Mouse (Mus musculus): Measurements from ENCODE around the gene Epb41l1. TPM values are rescaled to one million over a fixed set of nuclear protein-coding genes. Genes with fewer than 3 reads are reported as not detected.
"Not testable (repeated sequence)": the region's sequence is repeated elsewhere in the genome, so short reads cannot be mapped to it uniquely, and the experiment has no call there.

The Epb41l1 gene
- total RNA-seq, 2 experiments from 2014 or later: 304 to 328 TPM

GRCm38 (mm10) chr2:156515102-156515501 lies 94.4 kb downstream of the Epb41l1 start:
- intact Hi-C loops (cut with DNase I): loop anchor here (5.0 kb wide), 1 partner anchor 138 kb away; no protein-coding TSS in a partner anchor
- no peak for DNase-seq (ENCODE audit: low spot score in 2 of 2)

DNA sequence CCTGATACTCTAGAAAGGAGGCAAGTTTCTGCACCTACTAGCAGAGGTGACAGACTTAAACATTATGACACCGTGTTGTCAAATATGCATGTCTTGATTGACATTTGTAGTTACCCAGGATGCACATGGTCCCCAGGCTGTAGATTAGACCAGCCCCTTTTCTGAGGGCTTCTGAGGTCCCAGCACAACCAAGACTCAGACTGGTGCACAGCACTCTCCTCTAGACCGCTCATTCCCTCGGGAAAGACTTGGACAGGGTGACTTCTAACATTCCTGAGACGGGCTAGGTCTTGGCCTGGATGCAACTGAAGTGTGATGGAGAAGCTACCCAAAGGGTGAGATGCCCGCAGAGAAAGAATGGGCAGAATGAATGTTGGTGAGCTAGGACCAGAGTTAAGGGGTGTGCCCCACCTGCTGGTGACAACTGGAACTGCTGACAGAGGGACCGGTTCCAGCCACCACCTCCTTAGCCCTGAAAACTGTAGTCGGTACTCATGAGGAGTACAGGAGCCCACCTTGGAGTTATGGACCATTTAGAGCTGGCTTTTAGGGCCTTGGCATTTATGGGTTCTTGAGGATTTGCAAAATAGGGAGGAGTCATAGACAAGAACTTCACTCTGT lies 95.0 kb downstream of the Epb41l1 start:
- peak; percentile 88 for DNase-seq (ENCODE audit: low spot score in 2 of 2)
- intact Hi-C loops (cut with DNase I): loop anchor here (5.0 kb wide), 1 partner anchor 138 kb away; no protein-coding TSS in a partner anchor

- DNase-seq (ENCODE audit: low spot score in 2 of 2): not testable (repeated sequence)
- intact Hi-C loops (cut with DNase I): loop anchor here (5.0 kb wide), 1 partner anchor 139 kb away; no protein-coding TSS in a partner anchor
Observed at GRCm38 (mm10) chr2:156516678-156517077, 96.0 kb downstream of the Epb41l1 start.

DNA sequence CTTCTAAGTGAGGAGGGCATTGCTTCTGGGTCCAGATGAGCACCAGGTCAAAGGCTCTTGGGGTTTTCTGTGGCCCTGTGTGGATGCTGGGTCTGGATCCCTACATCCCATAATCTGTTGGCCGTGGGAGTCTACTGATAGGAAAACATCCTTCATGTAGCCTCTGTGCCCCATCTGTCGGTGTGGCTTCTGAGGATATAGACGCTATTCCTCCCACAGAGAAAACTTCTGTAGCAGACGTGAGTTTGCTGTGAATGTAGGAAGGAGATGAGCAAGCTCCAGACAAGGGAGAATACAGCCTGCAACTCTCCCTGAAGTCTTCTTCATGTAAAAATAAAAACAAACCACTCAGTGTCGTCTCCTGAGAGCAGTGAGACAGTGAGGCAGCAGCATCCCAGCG lies 97.6 kb downstream of the Epb41l1 start:
- intact Hi-C loops (cut with DNase I): loop anchor here (5.0 kb wide), 1 partner anchor 141 kb away; no protein-coding TSS in a partner anchor

DNA sequence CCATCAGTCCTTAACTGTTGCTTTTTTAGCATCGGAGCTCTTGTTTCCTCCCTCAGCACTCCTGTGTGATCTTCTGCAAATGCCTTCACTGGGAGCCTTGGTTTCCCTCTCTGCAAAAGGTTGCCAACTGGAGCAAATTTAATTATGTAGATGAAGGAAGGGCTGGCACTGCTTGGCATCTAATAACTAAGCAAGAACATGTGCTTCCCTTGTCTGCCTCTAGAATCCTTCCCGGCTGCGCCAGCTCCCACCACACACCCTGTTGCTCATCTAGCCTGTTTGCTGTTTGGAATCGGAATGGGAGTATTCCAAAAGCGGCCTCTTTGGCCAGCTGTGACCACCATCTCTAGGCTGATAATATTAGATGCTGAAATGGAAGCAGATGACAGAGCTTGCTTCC lies 98.9 kb downstream of the Epb41l1 start:
- no peak for DNase-seq (ENCODE audit: low spot score in 2 of 2)
- intact Hi-C loops (cut with DNase I): loop anchor here (5.0 kb wide), 1 partner anchor 142 kb away; no protein-coding TSS in a partner anchor

More for the DNA sequence above, 97.6 kb downstream of the Epb41l1 start:
- DNase-seq (ENCODE audit: low spot score in 2 of 2): no peak

GRCm38 (mm10) chr2:156522994-156523393 lies 102.3 kb downstream of the Epb41l1 start:
- intact Hi-C loops (cut with DNase I): no loop called here
- no peak for DNase-seq (ENCODE audit: low spot score in 2 of 2)

DNA sequence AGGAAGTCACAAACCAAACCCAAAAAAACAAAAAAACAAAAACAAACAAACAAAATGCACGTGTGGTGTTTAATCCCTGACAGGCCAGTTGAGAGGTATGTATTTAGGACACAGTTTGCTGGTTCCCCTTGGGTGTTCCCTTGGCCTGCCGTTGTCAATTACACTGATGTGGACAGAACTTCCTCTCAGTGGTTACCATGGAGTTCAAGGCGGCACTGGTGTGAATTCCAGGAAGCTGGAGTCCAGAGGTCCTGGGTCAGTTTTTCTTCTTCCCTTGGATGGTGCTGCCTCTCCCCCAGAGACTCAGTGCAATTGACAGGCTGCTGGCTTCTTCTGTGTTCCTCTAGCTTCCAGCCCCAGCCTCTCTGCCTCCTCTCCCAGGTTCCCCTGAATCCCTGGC lies 103.4 kb downstream of the Epb41l1 start:
- intact Hi-C loops (cut with DNase I): no loop called here
- no peak for DNase-seq (ENCODE audit: low spot score in 2 of 2)

GRCm38 (mm10) chr2:156529726-156530125 lies 109.0 kb downstream of the Epb41l1 start:
- intact Hi-C loops (cut with DNase I): loop anchor here (2.0 kb wide), 1 partner anchor 175 kb away; no protein-coding TSS in a partner anchor
- DNase-seq (ENCODE audit: low spot score in 2 of 2): peak in 1 of 2 experiments; percentile 34

GRCm38 (mm10) chr2:156533160-156533559 lies 112.5 kb downstream of the Epb41l1 start:
- intact Hi-C loops (cut with DNase I): no loop called here
- DNase-seq (ENCODE audit: low spot score in 2 of 2): no peak

DNA sequence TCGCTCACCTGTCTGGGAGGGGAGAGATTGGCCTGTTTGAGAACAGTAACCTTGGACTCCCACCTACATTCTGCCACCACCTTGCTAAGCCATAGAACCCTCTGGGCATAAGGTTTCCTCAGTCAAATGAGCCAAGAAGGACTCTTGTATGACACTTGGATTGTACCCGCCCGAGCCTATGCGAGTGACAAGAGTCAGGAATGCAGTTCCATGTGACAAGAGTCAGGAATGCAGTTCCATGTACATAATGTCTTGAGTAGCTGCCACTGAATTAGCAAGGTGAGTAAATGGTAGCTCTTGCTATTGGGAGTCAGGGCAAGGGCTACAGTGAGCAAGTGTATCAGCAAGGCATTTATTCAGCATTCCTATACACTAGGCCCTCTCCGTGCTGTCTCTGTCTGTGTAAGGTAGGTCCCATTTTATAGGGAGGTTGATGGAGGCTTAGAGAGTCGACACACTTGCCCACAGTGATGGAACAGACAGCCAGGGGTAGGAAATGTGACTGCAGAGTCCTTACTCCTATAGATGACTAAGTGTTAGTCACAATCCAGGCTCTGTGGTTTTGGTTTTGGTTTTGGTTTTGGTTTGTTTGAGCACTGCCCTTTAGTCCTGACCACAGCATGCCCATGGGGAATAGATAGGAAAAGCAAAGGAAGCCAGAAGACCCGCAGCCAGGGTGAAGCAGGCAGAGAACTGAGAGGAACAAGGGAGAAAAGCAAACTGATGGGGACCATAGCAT lies 118.3 kb downstream of the Epb41l1 start:
- intact Hi-C loops (cut with DNase I): no loop called here

DNA sequence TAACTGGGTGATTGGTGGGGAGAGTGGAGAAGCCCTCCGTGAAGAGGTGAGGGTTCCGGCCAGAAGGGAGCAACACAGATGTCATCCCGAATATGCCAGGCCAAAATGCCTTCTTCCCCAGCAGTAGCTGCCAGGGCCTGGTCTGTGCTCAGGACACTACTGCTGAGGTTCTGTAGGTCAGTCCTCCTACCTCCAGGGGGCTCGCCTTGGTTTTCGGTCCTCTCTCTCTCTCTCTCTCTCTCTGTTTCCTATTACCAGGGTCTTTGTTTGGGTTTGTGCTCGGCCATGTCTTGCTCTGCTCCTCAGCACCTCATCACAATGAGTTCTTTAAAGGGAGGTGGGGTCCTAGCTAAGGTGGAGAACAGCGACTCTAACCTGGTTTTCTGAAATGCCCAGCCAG lies 120.3 kb downstream of the Epb41l1 start:
- DNase-seq (ENCODE audit: low spot score in 2 of 2): no peak
- intact Hi-C loops (cut with DNase I): loop anchor here (10.0 kb wide), 1 partner anchor 314 kb away; the partner anchor contains the start of gene 4930518I15Rik

More for the DNA sequence above, 118.3 kb downstream of the Epb41l1 start:
- no peak for DNase-seq (ENCODE audit: low spot score in 2 of 2)

GRCm38 (mm10) chr2:156542410-156542809 lies 121.7 kb downstream of the Epb41l1 start:
- no peak for DNase-seq (ENCODE audit: low spot score in 2 of 2)
- intact Hi-C loops (cut with DNase I): loop anchor here (10.0 kb wide), 1 partner anchor 312 kb away; the partner anchor contains the start of gene 4930518I15Rik

GRCm38 (mm10) chr2:156543804-156544203 lies 123.1 kb downstream of the Epb41l1 start:
- intact Hi-C loops (cut with DNase I): loop anchor here (10.0 kb wide), 1 partner anchor 311 kb away; the partner anchor contains the start of gene 4930518I15Rik
- no peak for DNase-seq (ENCODE audit: low spot score in 2 of 2)

GRCm38 (mm10) chr2:156547123-156547891 lies 126.6 kb downstream of the Epb41l1 start, which contains the start of gene Aar2:
Gene Aar2 (plus strand): TSS chr2:156547584.
- peak; percentile 62 to 85 for DNase-seq (ENCODE audit: low spot score in 2 of 2)
- intact Hi-C loops (cut with DNase I): loop anchor here (10.0 kb wide), 1 partner anchor 307 kb away; the partner anchor contains the start of gene 4930518I15Rik

DNA sequence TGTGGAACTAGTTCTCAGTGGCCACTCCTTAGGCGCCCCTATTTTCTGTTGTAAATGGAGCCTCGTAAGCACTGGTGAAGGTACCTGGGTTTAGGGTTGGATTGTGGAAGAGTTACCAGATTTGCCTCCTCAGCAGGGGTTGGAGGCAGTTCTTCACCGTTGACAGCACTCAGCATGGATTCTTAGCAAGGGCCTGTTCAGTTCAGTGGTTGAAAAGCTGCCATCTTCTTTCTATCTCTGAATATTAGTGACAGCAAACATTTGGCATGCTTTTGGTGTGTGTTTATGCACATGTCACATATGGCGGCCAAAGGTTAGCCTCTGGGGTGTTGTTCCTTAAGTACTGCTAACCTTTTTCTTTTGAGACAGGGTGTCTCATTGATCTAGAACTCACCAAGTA lies 131.7 kb downstream of the Epb41l1 start:
- no peak for DNase-seq (ENCODE audit: low spot score in 2 of 2)
- intact Hi-C loops (cut with DNase I): no loop called here

DNA sequence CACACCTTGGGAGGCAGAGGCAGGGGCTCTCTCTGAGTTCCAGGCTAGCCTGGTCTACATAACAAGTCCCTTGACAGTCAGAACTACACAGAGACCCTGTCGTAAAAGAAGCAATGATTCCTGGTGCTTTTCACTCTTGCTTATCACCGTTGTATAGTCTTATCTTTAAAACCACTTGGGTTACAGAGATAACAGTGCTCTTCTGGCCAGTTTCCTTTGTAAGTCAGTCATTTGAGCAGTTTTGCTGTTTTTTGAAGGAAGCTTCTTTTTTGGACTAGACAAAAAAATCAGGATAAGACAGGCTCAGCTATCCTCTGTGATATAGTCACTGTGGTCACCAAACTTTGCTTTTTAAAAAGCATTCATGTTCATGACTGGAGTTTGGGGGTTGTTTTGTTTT lies 141.1 kb downstream of the Epb41l1 start:
- intact Hi-C loops (cut with DNase I): no loop called here
- DNase-seq (ENCODE audit: low spot score in 2 of 2): no peak

DNA sequence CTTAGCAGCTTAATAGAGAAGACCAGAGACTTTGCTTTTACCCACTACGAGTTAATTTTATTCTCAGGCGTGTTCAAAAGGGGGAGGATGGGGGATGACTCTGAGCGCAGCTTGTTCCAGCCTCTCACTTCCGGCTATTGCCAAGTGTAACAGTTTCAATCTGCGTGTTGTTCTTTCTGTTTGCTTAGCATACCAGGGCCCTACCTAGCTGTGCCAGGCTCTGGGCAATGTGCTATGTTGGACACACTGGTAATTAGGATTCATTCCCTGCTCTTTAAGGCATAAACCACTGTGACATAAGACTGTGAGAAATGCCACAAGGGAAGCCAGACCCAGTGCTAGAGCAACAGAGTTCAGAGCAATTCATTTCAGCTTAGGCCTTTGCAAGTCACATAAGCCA lies 142.8 kb downstream of the Epb41l1 start:
- intact Hi-C loops (cut with DNase I): no loop called here
- peak in 1 of 2 experiments; percentile 51 for DNase-seq (ENCODE audit: low spot score in 2 of 2)

DNA sequence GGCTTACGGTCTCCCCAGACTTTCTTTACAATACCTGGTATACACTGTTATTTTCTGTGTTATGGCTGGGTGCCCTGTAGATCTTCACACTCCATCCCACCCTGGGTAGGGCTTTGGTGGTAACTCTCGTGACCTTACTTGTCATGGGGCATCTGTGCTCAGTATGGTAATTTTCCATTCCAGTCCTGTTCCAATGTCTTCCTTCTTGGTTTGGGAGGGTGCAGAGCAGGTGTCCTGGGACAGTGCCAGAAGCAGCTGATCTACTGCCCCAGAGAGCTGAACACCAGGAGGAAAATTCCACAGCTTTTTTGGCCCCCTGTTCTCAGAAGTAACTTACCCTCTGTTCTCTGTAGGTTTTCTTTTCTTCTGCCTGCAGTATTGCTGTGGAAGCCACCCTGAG lies 145.8 kb downstream of the Epb41l1 start:
- DNase-seq (ENCODE audit: low spot score in 2 of 2): no peak
- intact Hi-C loops (cut with DNase I): no loop called here

DNA sequence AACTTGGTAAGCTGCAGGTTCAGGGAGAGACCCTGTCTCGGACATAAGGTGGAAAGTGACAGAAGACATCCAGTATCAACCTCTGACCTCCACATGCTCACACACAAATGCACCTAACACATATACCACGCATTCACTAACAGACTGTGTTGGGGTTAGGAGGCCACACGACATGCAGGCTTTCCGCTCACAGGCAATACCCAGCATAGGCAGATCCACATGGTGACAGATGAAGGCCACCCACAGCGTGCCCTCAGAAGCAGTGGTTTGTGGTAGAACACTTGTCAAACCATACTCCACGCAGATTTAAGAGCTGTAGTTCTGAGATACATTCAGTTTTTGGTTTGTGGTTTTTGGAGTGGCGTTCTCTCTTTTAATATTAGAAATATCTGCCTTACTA lies 147.9 kb downstream of the Epb41l1 start:
- intact Hi-C loops (cut with DNase I): no loop called here
- no peak for DNase-seq (ENCODE audit: low spot score in 2 of 2)

Data from left cerebral cortex, postnatal 14 days (tissue).